Mouse (Mus musculus) forebrain, embryonic 14.5 days (tissue): ENCODE results near the gene BC048562. TPM values are rescaled to one million over a fixed set of nuclear protein-coding genes. Genes with fewer than 3 reads are reported as not detected.
A peak's percentile ranks its signal among the peaks of the same experiment; 100 is the strongest.

ENCODE experiments used
- ATAC-seq: fragments of 200-750 bp; cut with Nextera tagmentation; 2 replicates; pipeline ENCODE4 v1.8.0; 2017; ENCODE audit warnings: mild to moderate bottlenecking, moderate library complexity
- DNase-seq: peaks from one replicate; pipeline ENCODE4 v3.0.0-alpha.2; 2015; ENCODE audit warnings: low spot score
- H3K27ac ChIP-seq: fragments of 300-500 bp; sonication (generic); 2 replicates; pipeline ENCODE4 v1.5.1; 2014; ENCODE audit warnings: low read depth, mild to moderate bottlenecking, control low read depth, low read length, moderate library complexity
- H3K27me3 ChIP-seq: fragments of 300-500 bp; sonication (generic); replicated peaks from 2 replicates; pipeline ENCODE4 v1.6.1; 2014; ENCODE audit warnings: low read length, control low read depth, mixed read lengths; ENCODE audit not compliant: control insufficient read depth, insufficient read depth
- H3K36me3 ChIP-seq: fragments of 300-500 bp; sonication (generic); 2 replicates; pipeline ENCODE4 v1.6.1; 2014; ENCODE audit warnings: low read length, control low read depth; ENCODE audit not compliant: control insufficient read depth, insufficient read depth
- H3K4me1 ChIP-seq: fragments of 300-500 bp; sonication (generic); 2 replicates; pipeline ENCODE4 v1.6.1; 2014; ENCODE audit warnings: antibody characterized with exemption, low read length, control low read depth; ENCODE audit not compliant: control insufficient read depth, insufficient read depth
- H3K4me2 ChIP-seq: fragments of 300-500 bp; sonication (generic); 2 replicates; pipeline ENCODE4 v1.6.1; 2014; ENCODE audit warnings: mild to moderate bottlenecking, control low read depth, low read length
- H3K4me3 ChIP-seq: fragments of 300-500 bp; sonication (generic); 2 replicates; pipeline ENCODE4 v1.5.1; 2014; ENCODE audit warnings: low read depth, low read length, control low read depth
- H3K9ac ChIP-seq: fragments of 300-500 bp; sonication (generic); 2 replicates; pipeline ENCODE4 v1.6.1; 2014; ENCODE audit warnings: mild to moderate bottlenecking, low read length, control low read depth, moderate library complexity
- H3K9me3 ChIP-seq: fragments of 300-500 bp; sonication (generic); replicated peaks from 2 replicates; pipeline ENCODE4 v1.6.1; 2016; ENCODE audit warnings: low read length, control low read depth, mixed read lengths; ENCODE audit not compliant: control insufficient read depth
- WGBS: fragments of 180-500 bp; shearing (Covaris S2); extraction: QIAGEN DNeasy Blood & Tissue Kit; methylation state at CpG from one replicate; pipeline ENCODE4 v1.1.7; 2014; 5-methylcytosine and 5-hydroxymethylcytosine counted together
- polyA plus RNA-seq: library from polyadenylated mRNA; unstranded; fragments of >200 nt; fragmentation: Nextera tagmentation; extraction: Ambion mirVana; gene quantifications from 2 replicates; pipeline ENCODE4 v1.2.1, GENCODE M21; 2014

The BC048562 gene
- polyA plus RNA-seq, 1 experiment from 2014 or later: not detected

GRCm38 (mm10) chr9:108489702-108490558 lies 53.6 kb downstream of the BC048562 start:
- DNase-seq (no peak), ATAC-seq (no peak; the same call in 1 of the 2 replicates)
- H3K27ac ChIP-seq: peak overlapping the region; percentile 96
- peak overlapping the region; percentile 98 for H3K4me3 ChIP-seq
- no peaks in the 10 kb centered on the region for H3K9me3 ChIP-seq
- H3K27me3 ChIP-seq: no peaks in the 10 kb centered on the region
- H3K4me2 ChIP-seq: peak overlapping the region; percentile 94
- 68% methylated on average over 26 of the region's 26 CpGs for WGBS
- peak overlapping the region; percentile 96 for H3K9ac ChIP-seq
- H3K36me3 ChIP-seq: peaks cover 63% of the 10 kb centered on the region
- peaks cover 15% of the 10 kb centered on the region for H3K4me1 ChIP-seq

GRCm38 (mm10) chr9:108490559-108491285 lies 54.4 kb downstream of the BC048562 start, which contains the start of gene Usp19:
Gene Usp19, plus strand, starts transcription at chr9:108490602.
- no peaks in the 10 kb centered on the region for H3K9me3 ChIP-seq
- peak within 1 kb of the TSS; percentile 98 for H3K4me3 ChIP-seq
- H3K4me2 ChIP-seq: peak within 1 kb of the TSS; percentile 94
- H3K4me1 ChIP-seq: peaks cover 15% of the 10 kb centered on the region
- DNase-seq (peak; percentile 98), ATAC-seq (peak; percentile 97)
- H3K9ac ChIP-seq: peak within 1 kb of the TSS; percentile 96
- peak within 1 kb of the TSS; percentile 96 for H3K27ac ChIP-seq
- WGBS: under 1% methylated on average over 69 of the region's 69 CpGs
- peaks cover 71% of the 10 kb centered on the region for H3K36me3 ChIP-seq
- H3K27me3 ChIP-seq: no peaks in the 10 kb centered on the region

- DNase-seq: no peak
- Histone ChIP-seq H3K4me2 (peak overlapping the region; percentile 94), H3K4me3 (peak overlapping the region; percentile 98), H3K27me3 (no peaks in the 10 kb centered on the region), H3K4me1 (peaks cover 15% of the 10 kb centered on the region), H3K9ac (peak overlapping the region; percentile 96), H3K36me3 (peaks cover 73% of the 10 kb centered on the region), H3K27ac (peak overlapping the region; percentile 96), H3K9me3 (no peaks in the 10 kb centered on the region)
- no peak; the same call in 1 of the 2 replicates for ATAC-seq
- 12% methylated on average over 12 of the region's 12 CpGs for WGBS
These were observed 55.0 kb downstream of the BC048562 start for GRCm38 (mm10) chr9:108491286-108491580.

- peaks cover 74% of the 10 kb centered on the region for H3K36me3 ChIP-seq
- no peak for ATAC-seq
- peaks cover 15% of the 10 kb centered on the region for H3K4me1 ChIP-seq
- DNase-seq: no peak
- peak overlapping the region; percentile 98 for H3K4me3 ChIP-seq
- H3K27ac ChIP-seq: no peak overlapping the region
- H3K9me3 ChIP-seq: no peaks in the 10 kb centered on the region
- H3K4me2 ChIP-seq: peak overlapping the region; percentile 94
- 91% methylated on average over 16 of the region's 16 CpGs for WGBS
- no peaks in the 10 kb centered on the region for H3K27me3 ChIP-seq
- H3K9ac ChIP-seq: peak overlapping the region; percentile 96
These were observed 55.9 kb downstream of the BC048562 start for GRCm38 (mm10) chr9:108492043-108492750.

GRCm38 (mm10) chr9:108493246-108493645 lies 57.0 kb downstream of the BC048562 start:
- H3K4me1 ChIP-seq: peaks cover 15% of the 10 kb centered on the region
- DNase-seq: no peak
- H3K9me3 ChIP-seq: no peaks in the 10 kb centered on the region
- no peak overlapping the region for H3K9ac ChIP-seq
- H3K4me3 ChIP-seq: no peak overlapping the region
- ATAC-seq: no peak
- 94% methylated on average over 8 of the region's 8 CpGs for WGBS
- no peak overlapping the region for H3K27ac ChIP-seq
- H3K27me3 ChIP-seq: no peaks in the 10 kb centered on the region
- no peak overlapping the region for H3K4me2 ChIP-seq
- peaks cover 76% of the 10 kb centered on the region for H3K36me3 ChIP-seq

GRCm38 (mm10) chr9:108494146-108494825 lies 58.0 kb downstream of the BC048562 start:
- no peaks in the 10 kb centered on the region for H3K9me3 ChIP-seq
- H3K27ac ChIP-seq: no peak overlapping the region
- DNase-seq (no peak), ATAC-seq (no peak)
- no peak overlapping the region for H3K4me3 ChIP-seq
- 96% methylated on average over 19 of the region's 19 CpGs for WGBS
- H3K27me3 ChIP-seq: no peaks in the 10 kb centered on the region
- peaks cover 76% of the 10 kb centered on the region for H3K36me3 ChIP-seq
- no peak overlapping the region for H3K4me2 ChIP-seq
- no peak overlapping the region for H3K9ac ChIP-seq
- H3K4me1 ChIP-seq: peaks cover 15% of the 10 kb centered on the region

GRCm38 (mm10) chr9:108494905-108495304 lies 58.6 kb downstream of the BC048562 start:
- Histone ChIP-seq H3K4me1 (peaks cover 15% of the 10 kb centered on the region), H3K4me3 (no peak overlapping the region), H3K27me3 (no peaks in the 10 kb centered on the region), H3K4me2 (no peak overlapping the region), H3K9me3 (no peaks in the 10 kb centered on the region), H3K36me3 (peaks cover 81% of the 10 kb centered on the region), H3K9ac (no peak overlapping the region), H3K27ac (no peak overlapping the region)
- no peak for DNase-seq
- WGBS: 86% methylated on average over 10 of the region's 10 CpGs
- ATAC-seq: no peak
